Mouse (Mus musculus) frontal cortex, postnatal 10 days (tissue): ENCODE data around the gene Arhgap15.

Experiments used
- DNase-seq, 2 experiments: peaks; one replicate each; pipeline ENCODE4 v3.0.0; 2022; ENCODE audit warnings: low spot score in 2 of 2, mixed read lengths in 1 of 2

The Arhgap15 gene

DNA sequence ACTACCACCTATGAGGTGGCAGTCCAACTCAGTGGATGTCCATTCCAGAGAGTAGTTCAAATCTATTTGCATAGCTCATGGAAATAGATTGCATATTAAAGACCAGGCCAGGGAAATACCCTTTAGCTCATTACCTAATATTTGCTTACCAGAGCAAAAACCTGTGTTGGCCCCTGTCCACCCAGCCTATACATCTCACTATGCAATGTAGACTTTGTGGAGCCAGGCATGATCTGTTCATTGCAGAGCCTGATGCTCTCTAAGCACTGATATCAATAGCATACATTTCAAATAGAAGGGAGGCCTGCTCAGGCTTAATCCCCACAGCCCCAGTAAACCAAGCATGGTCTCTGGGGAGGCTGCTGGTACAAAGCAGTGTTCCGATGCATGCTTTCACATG is 689.4 kb downstream of the Arhgap15 start:
- DNase-seq: no peak

DNA sequence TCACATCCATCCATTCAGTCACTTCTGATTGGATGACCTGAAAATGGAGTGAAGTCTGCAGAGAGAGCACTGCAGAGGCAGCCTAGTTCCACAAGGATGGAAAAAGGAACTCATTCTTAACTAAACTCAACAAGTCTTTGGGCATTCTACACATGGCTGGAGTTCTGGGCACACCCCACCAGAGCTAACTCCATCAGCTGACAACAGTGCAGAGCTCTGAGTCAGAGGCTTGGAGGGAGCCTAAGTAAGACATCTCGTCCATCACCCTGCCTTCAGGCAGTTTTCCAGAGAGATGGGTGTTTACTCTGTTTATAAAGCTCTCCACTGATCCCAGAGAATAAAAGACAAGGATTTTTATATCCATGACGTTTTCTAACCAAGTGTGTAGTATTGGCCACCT is 696.3 kb downstream of the Arhgap15 start:
- DNase-seq: no peak
